Mouse (Mus musculus): ENCODE measurements around the gene Cd99l2. TPM values are rescaled to one million over a fixed set of nuclear protein-coding genes. Genes with fewer than 3 reads are reported as not detected.

Cd99l2 gene
- 22.5 TPM for polyA plus RNA-seq (2012; fragmentation: generic; extraction: Trizol)
- long read RNA-seq, experiment 1, transcript Cd99l2-201 (10 exons, 3,600 nt), result major isoform, 17 of 30 reads
- long read RNA-seq, experiment 1, partial matches to known transcripts, result 0 of 30 reads
- long read RNA-seq, experiment 1, other reads (novel, unspliced or antisense), result 10 of 30 reads
- long read RNA-seq, experiment 2, transcript Cd99l2-201 (10 exons, 3,600 nt), result major isoform, 126 of 161 reads
- long read RNA-seq, experiment 2, transcript Cd99l2-202 (9 exons, 3,327 nt), result minor isoform, 18 of 161 reads
- long read RNA-seq, experiment 2, partial matches to known transcripts, result 5 of 161 reads
- long read RNA-seq, experiment 2, other reads (novel, unspliced or antisense), result 12 of 161 reads

DNA sequence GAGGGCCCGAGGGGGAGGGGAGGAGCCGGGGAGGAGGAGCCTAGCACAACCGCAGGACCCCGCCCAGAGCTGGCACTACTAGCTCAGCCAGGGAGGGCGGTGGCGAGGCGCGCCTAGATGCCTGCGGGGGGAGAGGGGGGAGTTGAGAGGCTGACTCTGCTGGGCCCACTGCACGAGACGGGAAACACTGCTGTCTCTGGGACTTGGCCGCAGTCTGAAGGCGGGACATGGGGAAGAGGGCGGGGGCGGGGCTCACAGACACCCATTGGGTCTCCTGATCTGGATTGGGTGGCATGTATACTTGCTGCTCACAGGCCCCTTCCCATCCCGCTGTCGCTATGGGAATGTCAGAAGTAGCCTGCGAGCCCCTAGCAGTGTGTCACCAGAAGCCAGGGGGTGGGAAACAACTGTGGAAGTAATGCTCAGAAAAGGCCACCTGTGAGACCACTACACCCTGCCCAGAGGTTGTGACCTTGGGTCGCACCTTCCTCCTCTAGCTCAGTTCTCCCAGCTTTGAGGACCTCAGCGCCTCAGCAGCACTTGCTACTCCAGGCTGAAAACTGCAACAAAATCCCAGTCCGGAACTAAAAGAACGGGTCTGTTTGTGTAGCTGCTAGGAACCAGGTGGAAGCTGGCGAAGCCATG lies at the start of gene Cd99l2:
TSS of gene Cd99l2 (minus strand) at position 216 of the 645 bp plus-strand sequence.
- no peak for TF ChIP-seq MYOD1 (IDR thresholded peaks at IDR 0.05; ENCODE audit: control insufficient read depth, insufficient read length, low read depth)
- TF ChIP-seq USF1 (IDR thresholded peaks at IDR 0.05; ENCODE audit: low read depth), result no peak
- no peak for TF ChIP-seq FOSL1 (IDR thresholded peaks at IDR 0.05; ENCODE audit: insufficient read depth, low read length, poor library complexity, severe bottlenecking)
- no peak for TF ChIP-seq CEBPB (IDR thresholded peaks at IDR 0.05; ENCODE audit: low read depth)
- no peak for TF ChIP-seq CTCF (IDR thresholded peaks at IDR 0.05; ENCODE audit: control insufficient read depth, insufficient read depth, insufficient read length)
- TF ChIP-seq MYOG (IDR thresholded peaks at IDR 0.05; ENCODE audit: control insufficient read depth, extremely low read depth, insufficient read length), result no peak
- no peak for TF ChIP-seq MAX (IDR thresholded peaks at IDR 0.05)
- peak within 1 kb of the TSS; percentile 77 for H3ac ChIP-seq (ENCODE audit: control insufficient read depth, insufficient read length, low read depth)
- H3K79me2 ChIP-seq (ENCODE audit: control insufficient read depth, insufficient read depth), result peaks cover 12% of the 10 kb centered on the region
- no peaks in the 10 kb centered on the region for H3K27me3 ChIP-seq (ENCODE audit: control insufficient read depth, insufficient read depth, insufficient read length)
- peak within 1 kb of the TSS; percentile 39 for H3K4me3 ChIP-seq (ENCODE audit: insufficient read depth, poor library complexity, severe bottlenecking)
- H3K36me3 ChIP-seq (ENCODE audit: control insufficient read depth, insufficient read depth), result no peaks in the 10 kb centered on the region
- peaks cover 8% of the 10 kb centered on the region for H3K79me3 ChIP-seq (ENCODE audit: low read depth)

DNA sequence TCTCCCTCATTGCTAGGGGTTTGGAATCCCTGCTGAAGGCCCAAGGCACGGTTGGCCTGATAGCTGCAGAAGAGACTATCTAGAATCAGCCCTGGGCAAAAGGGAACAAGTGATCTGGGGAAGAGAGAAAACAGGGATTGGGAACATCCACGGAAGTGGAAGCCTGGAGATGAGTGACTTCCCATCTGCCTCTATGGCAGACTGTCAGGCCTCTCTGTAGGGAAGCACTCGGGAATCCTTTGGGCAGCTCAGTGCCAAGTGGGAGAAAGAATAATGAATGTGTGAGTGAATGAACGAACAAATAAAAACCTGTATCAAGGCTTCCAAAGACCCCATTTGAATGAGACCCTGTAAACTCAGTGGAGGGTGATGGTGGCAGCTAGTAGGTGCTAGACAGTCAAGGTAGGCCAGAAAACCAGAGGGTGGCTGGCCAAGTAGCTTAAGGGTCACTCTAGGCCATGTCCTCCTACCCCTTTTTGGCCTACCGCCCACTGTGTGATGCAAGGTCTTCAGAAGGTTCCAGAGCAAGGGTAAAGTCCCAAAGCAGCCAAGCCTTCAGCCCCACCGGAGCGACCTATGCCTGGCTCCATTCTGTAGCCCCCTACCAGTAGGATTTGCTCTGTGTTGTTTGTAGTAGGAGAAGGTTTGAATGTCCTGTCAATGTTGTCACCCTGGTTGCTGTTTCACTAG lies 48.3 kb upstream of the Cd99l2 start:
- H3ac ChIP-seq (ENCODE audit: control insufficient read depth, insufficient read length, low read depth), result no peak overlapping the region
- H3K27me3 ChIP-seq (ENCODE audit: control insufficient read depth, insufficient read depth, insufficient read length), result peaks cover 4% of the 10 kb centered on the region
- no peaks in the 10 kb centered on the region for H3K79me2 ChIP-seq (ENCODE audit: control insufficient read depth, insufficient read depth)
- TF ChIP-seq CEBPB (IDR thresholded peaks at IDR 0.05; ENCODE audit: low read depth) (no peak), MYOD1 (IDR thresholded peaks at IDR 0.05; ENCODE audit: control insufficient read depth, insufficient read length, low read depth) (no peak), FOSL1 (IDR thresholded peaks at IDR 0.05; ENCODE audit: insufficient read depth, low read length, poor library complexity, severe bottlenecking) (no peak), MAX (IDR thresholded peaks at IDR 0.05) (no peak), CTCF (IDR thresholded peaks at IDR 0.05; ENCODE audit: control insufficient read depth, insufficient read depth, insufficient read length) (no peak), MYOG (IDR thresholded peaks at IDR 0.05; ENCODE audit: control insufficient read depth, extremely low read depth, insufficient read length) (no peak), USF1 (IDR thresholded peaks at IDR 0.05; ENCODE audit: low read depth) (no peak)
- H3K79me3 ChIP-seq (ENCODE audit: low read depth), result no peaks in the 10 kb centered on the region
- no peaks in the 10 kb centered on the region for H3K36me3 ChIP-seq (ENCODE audit: control insufficient read depth, insufficient read depth)
- no peak overlapping the region for H3K4me3 ChIP-seq (ENCODE audit: insufficient read depth, poor library complexity, severe bottlenecking)

DNA sequence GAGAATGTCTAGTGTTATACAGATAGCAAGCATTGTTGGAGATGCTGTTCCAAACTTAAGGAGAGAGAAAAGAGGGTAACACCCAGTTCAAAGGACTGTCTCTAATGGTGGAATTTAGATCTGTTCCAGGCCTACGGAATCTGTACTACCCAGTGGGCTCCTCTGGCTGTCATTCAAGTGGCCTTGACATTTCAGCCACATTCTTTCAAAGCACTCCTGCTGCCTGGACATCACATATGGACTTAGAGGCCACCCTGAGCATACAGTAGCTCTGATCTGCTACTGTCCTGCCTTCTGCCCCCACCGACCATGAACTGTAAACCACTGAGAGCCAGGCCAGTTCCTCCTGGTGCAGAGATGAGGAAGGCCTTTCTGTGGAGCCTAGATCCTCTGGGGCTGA lies 45.1 kb upstream of the Cd99l2 start:
- Histone ChIP-seq H3ac (ENCODE audit: control insufficient read depth, insufficient read length, low read depth) (no peak overlapping the region), H3K4me3 (ENCODE audit: insufficient read depth, poor library complexity, severe bottlenecking) (no peak overlapping the region), H3K27me3 (ENCODE audit: control insufficient read depth, insufficient read depth, insufficient read length) (no peaks in the 10 kb centered on the region), H3K36me3 (ENCODE audit: control insufficient read depth, insufficient read depth) (no peaks in the 10 kb centered on the region), H3K79me3 (ENCODE audit: low read depth) (no peaks in the 10 kb centered on the region), H3K79me2 (ENCODE audit: control insufficient read depth, insufficient read depth) (no peaks in the 10 kb centered on the region)
- TF ChIP-seq CEBPB (IDR thresholded peaks at IDR 0.05; ENCODE audit: low read depth) (no peak), FOSL1 (IDR thresholded peaks at IDR 0.05; ENCODE audit: insufficient read depth, low read length, poor library complexity, severe bottlenecking) (no peak)

DNA sequence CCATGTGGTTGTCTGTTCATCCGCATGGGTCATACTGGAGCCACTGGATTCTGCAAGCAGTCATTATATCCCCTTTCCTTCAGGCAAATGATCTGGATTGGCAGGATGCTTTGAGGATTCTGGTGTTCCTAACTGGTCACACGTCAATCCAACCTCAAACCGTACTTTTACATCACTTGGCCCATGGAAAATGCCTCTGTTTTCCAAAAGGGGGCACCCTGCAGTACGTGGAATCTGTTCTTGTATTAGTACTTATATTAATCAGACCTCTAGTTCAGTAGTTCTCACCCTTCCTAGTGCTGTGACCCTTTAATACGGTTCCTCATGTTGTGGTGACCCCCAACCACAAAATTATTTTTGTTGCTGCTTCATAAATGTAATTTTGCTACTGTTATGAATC lies 41.5 kb upstream of the Cd99l2 start:
- Histone ChIP-seq H3ac (ENCODE audit: control insufficient read depth, insufficient read length, low read depth) (no peak overlapping the region), H3K79me2 (ENCODE audit: control insufficient read depth, insufficient read depth) (no peaks in the 10 kb centered on the region), H3K36me3 (ENCODE audit: control insufficient read depth, insufficient read depth) (no peaks in the 10 kb centered on the region), H3K27me3 (ENCODE audit: control insufficient read depth, insufficient read depth, insufficient read length) (no peaks in the 10 kb centered on the region), H3K79me3 (ENCODE audit: low read depth) (no peaks in the 10 kb centered on the region), H3K4me3 (ENCODE audit: insufficient read depth, poor library complexity, severe bottlenecking) (no peak overlapping the region)
- TF ChIP-seq USF1 (IDR thresholded peaks at IDR 0.05; ENCODE audit: low read depth) (no peak), CEBPB (IDR thresholded peaks at IDR 0.05; ENCODE audit: low read depth) (no peak), MYOD1 (IDR thresholded peaks at IDR 0.05; ENCODE audit: control insufficient read depth, insufficient read length, low read depth) (no peak), FOSL1 (IDR thresholded peaks at IDR 0.05; ENCODE audit: insufficient read depth, low read length, poor library complexity, severe bottlenecking) (no peak), CTCF (IDR thresholded peaks at IDR 0.05; ENCODE audit: control insufficient read depth, insufficient read depth, insufficient read length) (no peak), MAX (IDR thresholded peaks at IDR 0.05) (no peak), MYOG (IDR thresholded peaks at IDR 0.05; ENCODE audit: control insufficient read depth, extremely low read depth, insufficient read length) (no peak)

DNA sequence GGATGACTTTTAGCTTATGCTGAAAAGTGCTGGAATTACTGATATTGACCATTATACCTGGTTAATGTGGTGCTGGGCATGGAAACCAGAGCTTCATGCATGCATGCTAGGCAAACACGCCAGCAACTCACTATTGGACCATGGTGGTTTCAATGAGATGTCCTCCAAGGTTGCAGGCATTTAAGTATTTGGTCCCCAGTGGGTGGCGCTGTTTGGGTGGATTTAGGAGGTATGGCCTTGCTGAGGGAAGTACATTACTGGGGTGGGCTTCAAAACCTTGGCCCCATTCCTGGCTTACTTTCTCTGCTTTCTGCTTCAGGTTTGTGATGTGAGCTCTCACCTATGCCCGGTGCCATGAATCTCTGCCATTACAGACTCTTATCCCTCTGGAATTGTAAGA lies 40.0 kb upstream of the Cd99l2 start:
- Histone ChIP-seq H3K36me3 (ENCODE audit: control insufficient read depth, insufficient read depth) (no peaks in the 10 kb centered on the region), H3K4me3 (ENCODE audit: insufficient read depth, poor library complexity, severe bottlenecking) (no peak overlapping the region), H3K27me3 (ENCODE audit: control insufficient read depth, insufficient read depth, insufficient read length) (no peaks in the 10 kb centered on the region), H3K79me3 (ENCODE audit: low read depth) (no peaks in the 10 kb centered on the region), H3K79me2 (ENCODE audit: control insufficient read depth, insufficient read depth) (no peaks in the 10 kb centered on the region), H3ac (ENCODE audit: control insufficient read depth, insufficient read length, low read depth) (no peak overlapping the region)
- TF ChIP-seq FOSL1 (IDR thresholded peaks at IDR 0.05; ENCODE audit: insufficient read depth, low read length, poor library complexity, severe bottlenecking) (no peak), USF1 (IDR thresholded peaks at IDR 0.05; ENCODE audit: low read depth) (no peak), MAX (IDR thresholded peaks at IDR 0.05) (no peak), MYOG (IDR thresholded peaks at IDR 0.05; ENCODE audit: control insufficient read depth, extremely low read depth, insufficient read length) (no peak), CTCF (IDR thresholded peaks at IDR 0.05; ENCODE audit: control insufficient read depth, insufficient read depth, insufficient read length) (no peak), CEBPB (IDR thresholded peaks at IDR 0.05; ENCODE audit: low read depth) (no peak), MYOD1 (IDR thresholded peaks at IDR 0.05; ENCODE audit: control insufficient read depth, insufficient read length, low read depth) (no peak)

Measured in C2C12 (cell line).